ENCODE assay signal across 8 mouse cellular contexts in the genomic region with DNA sequence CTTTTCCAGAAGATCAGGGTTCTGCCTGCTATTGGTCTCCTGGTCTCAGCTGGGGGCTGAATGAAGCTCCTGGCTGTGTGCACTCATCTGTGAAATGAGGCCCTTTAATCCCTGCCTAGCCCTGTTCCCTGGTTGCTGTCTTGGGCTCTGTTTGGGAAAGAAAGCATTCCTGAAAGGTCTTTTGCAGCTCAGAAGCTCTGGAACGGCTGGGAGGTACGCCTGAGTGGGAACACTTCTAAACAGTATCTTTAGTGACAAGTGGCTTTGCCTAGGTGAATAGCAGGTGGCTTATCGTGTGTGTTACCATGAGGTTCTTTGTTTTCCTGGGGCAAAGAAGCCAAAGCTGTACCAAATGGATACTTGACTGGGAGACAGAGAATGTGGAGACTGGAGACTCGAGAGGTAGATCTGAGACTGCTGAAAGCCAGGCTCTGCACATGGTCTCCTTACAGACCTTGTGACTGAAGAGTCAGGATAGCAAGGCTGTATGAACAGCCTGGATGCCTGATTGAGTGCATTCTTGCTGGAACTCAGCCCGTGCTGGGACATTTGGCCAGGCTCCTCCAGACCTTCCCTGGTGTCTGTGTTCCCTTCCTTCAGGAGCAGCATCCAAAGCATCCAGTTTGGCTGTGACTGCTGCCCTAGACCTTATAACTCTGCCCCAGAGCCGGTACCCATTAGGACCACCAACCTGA. TPM values are rescaled to one million over a fixed set of nuclear protein-coding genes. Genes with fewer than 3 reads are reported as not detected.
DNase-seq lines count a peak whose midpoint lies in the region; ATAC-seq and TF ChIP-seq lines count a peak whose summit lies in the region.

No protein-coding gene starts in this region.

- WGBS in embryonic facial prominence, embryonic 11.5 days, result 39% methylated on average over 6 of the region's 6 CpGs
- WGBS in kidney, embryonic 15.5 days, result 35% methylated on average over 6 of the region's 6 CpGs
- 20% methylated on average over 6 of the region's 6 CpGs for WGBS in midbrain, postnatal 0 days

- TF ChIP-seq CTCF in midbrain, postnatal 0 days (IDR thresholded peaks at IDR 0.05), result no peak

- intact Hi-C loops in left cerebral cortex, postnatal 4 days (cut with DNase I), result no loop called here
- intact Hi-C loops in left cerebral cortex, postnatal 10 days (cut with DNase I), result no loop called here

- DNase-seq in left cerebral cortex, postnatal 4 days, result peak; percentile 57
- DNase-seq in left cerebral cortex, postnatal 10 days (ENCODE audit: extremely low spot score in 1 of 2, low spot score in 2 of 2), result no peak
- peak; percentile 22 for DNase-seq in embryonic facial prominence, embryonic 11.5 days (ENCODE audit: low spot score)
- DNase-seq in midbrain, postnatal 0 days (ENCODE audit: low spot score), result peak; percentile 58
- DNase-seq in frontal cortex, postnatal 36 days (ENCODE audit: low spot score in 2 of 2), result no peak
- DNase-seq in urinary bladder, postnatal 10 days (ENCODE audit: low spot score), result no peak
- DNase-seq in urinary bladder, adult 18-20 months (ENCODE audit: low spot score in 2 of 2), result no peak

- ATAC-seq in embryonic facial prominence, embryonic 11.5 days (replicated peaks; ENCODE audit: insufficient number of reproducible peaks, low FRiP score, low TSS enrichment, low read depth), result no peak
- peak; percentile 70 for ATAC-seq in kidney, embryonic 15.5 days (replicated peaks; ENCODE audit: low FRiP score)
- 0 out of 2 replicates have a peak, but pooled peaks have one; percentile 26 for ATAC-seq in midbrain, postnatal 0 days (ENCODE audit: low FRiP score)

- H3K36me3 ChIP-seq in embryonic facial prominence, embryonic 11.5 days (replicated peaks; ENCODE audit: control insufficient read depth, insufficient read depth, low read depth, low read length), result no peaks in the 10 kb centered on the region
- peaks cover 12% of the 10 kb centered on the region; the same call in 1 of the 2 replicates for H3K36me3 ChIP-seq in kidney, embryonic 15.5 days
- no peaks in the 10 kb centered on the region for H3K36me3 ChIP-seq in midbrain, postnatal 0 days (ENCODE audit: insufficient read depth, low read length)

- H3K4me3 ChIP-seq in embryonic facial prominence, embryonic 11.5 days (ENCODE audit: low read depth, low read length), result no peak overlapping the region
- H3K4me3 ChIP-seq in kidney, embryonic 15.5 days (replicated peaks), result no peak overlapping the region
- no peak overlapping the region for H3K4me3 ChIP-seq in midbrain, postnatal 0 days (ENCODE audit: low read depth, low read length)

- H3K9ac ChIP-seq in embryonic facial prominence, embryonic 11.5 days (replicated peaks; ENCODE audit: low read length), result no peak overlapping the region
- no peak overlapping the region for H3K9ac ChIP-seq in kidney, embryonic 15.5 days
- peak overlapping the region; percentile 33; the same call in 1 of the 2 replicates for H3K9ac ChIP-seq in midbrain, postnatal 0 days (replicated peaks; ENCODE audit: low read length, poor library complexity, severe bottlenecking)

- no peak overlapping the region for H3K27ac ChIP-seq in embryonic facial prominence, embryonic 11.5 days (replicated peaks; ENCODE audit: low read depth, low read length)
- H3K27ac ChIP-seq in kidney, embryonic 15.5 days, result peak overlapping the region; percentile 59
- H3K27ac ChIP-seq in midbrain, postnatal 0 days (ENCODE audit: low read depth, low read length), result peak overlapping the region; percentile 59

- H3K4me1 ChIP-seq in embryonic facial prominence, embryonic 11.5 days (ENCODE audit: control insufficient read depth, insufficient read depth, low read length), result no peaks in the 10 kb centered on the region
- peaks cover 49% of the 10 kb centered on the region for H3K4me1 ChIP-seq in kidney, embryonic 15.5 days
- H3K4me1 ChIP-seq in midbrain, postnatal 0 days (ENCODE audit: insufficient read depth, low read length), result peaks cover 17% of the 10 kb centered on the region; the same call in 1 of the 2 replicates

- no peak overlapping the region for H3K4me2 ChIP-seq in embryonic facial prominence, embryonic 11.5 days (ENCODE audit: low read depth, low read length)
- H3K4me2 ChIP-seq in kidney, embryonic 15.5 days, result no peak overlapping the region
- no peak overlapping the region for H3K4me2 ChIP-seq in midbrain, postnatal 0 days (ENCODE audit: low read depth, low read length, poor library complexity, severe bottlenecking)

- H3K27me3 ChIP-seq in embryonic facial prominence, embryonic 11.5 days (ENCODE audit: control insufficient read depth, insufficient read depth, low read length), result no peaks in the 10 kb centered on the region
- no peaks in the 10 kb centered on the region for H3K27me3 ChIP-seq in kidney, embryonic 15.5 days
- H3K27me3 ChIP-seq in midbrain, postnatal 0 days (ENCODE audit: insufficient read depth, low read length), result no peaks in the 10 kb centered on the region

- no peaks in the 10 kb centered on the region for H3K9me3 ChIP-seq in embryonic facial prominence, embryonic 11.5 days (replicated peaks; ENCODE audit: control insufficient read depth, low read length)
- no peaks in the 10 kb centered on the region for H3K9me3 ChIP-seq in kidney, embryonic 15.5 days (replicated peaks)
- no peaks in the 10 kb centered on the region for H3K9me3 ChIP-seq in midbrain, postnatal 0 days (ENCODE audit: low read length)

RNA-seq across cellular contexts. Expression of gene Klhl25, which starts 6.3 kb away (rescaled TPM):
- total RNA-seq in left cerebral cortex, postnatal 4 days (2021), result 10 to 100 TPM; 29.6 to 33.5 TPM
- total RNA-seq in left cerebral cortex, postnatal 10 days (2021), result 10 to 100 TPM; 13.3 to 18.5 TPM
- polyA plus RNA-seq in embryonic facial prominence, embryonic 11.5 days (2014; fragmentation: Nextera tagmentation; extraction: Ambion mirVana), result 19.2 and 19.6 TPM in 2 replicates
- 15.4 and 16.9 TPM in 2 replicates for polyA plus RNA-seq in kidney, embryonic 15.5 days (2015; fragmentation: Nextera tagmentation; extraction: Ambion mirVana)
- 34.2 and 35.3 TPM in 2 replicates for total RNA-seq in midbrain, postnatal 0 days (2014; rRNA removed)
- polyA plus RNA-seq in midbrain, postnatal 0 days (2015; fragmentation: Nextera tagmentation; extraction: Ambion mirVana), result 12.6 and 13.9 TPM in 2 replicates

Comparison
In these comparisons a context has a peak if more than half of its experiments do, and no peak if none do; other contexts are left out.
1. DNase-seq: peak in left cerebral cortex, postnatal 4 days (single experiment), embryonic facial prominence, embryonic 11.5 days (single experiment) and midbrain, postnatal 0 days (single experiment); none in left cerebral cortex, postnatal 10 days (0 of 2), frontal cortex, postnatal 36 days (0 of 2), urinary bladder, postnatal 10 days (single experiment) and urinary bladder, adult 18-20 months (0 of 2).